Mouse (Mus musculus) stomach, postnatal 0 days (tissue): ENCODE results near the gene Nptxr. TPM values are rescaled to one million over a fixed set of nuclear protein-coding genes. Genes with fewer than 3 reads are reported as not detected.

Source experiments
- ATAC-seq: fragments of 200-750 bp; cut with Nextera tagmentation; 2 replicates; pipeline ENCODE4 v1.8.0; 2017; ENCODE audit not compliant: low FRiP score, low TSS enrichment
- DNase-seq: peaks from one replicate; pipeline ENCODE4 v3.0.0-alpha.2; 2016; ENCODE audit warnings: low spot score
- H3K27ac ChIP-seq: fragments of 300-500 bp; sonication (generic); replicated peaks from 2 replicates; pipeline ENCODE4 v1.5.1; 2014; ENCODE audit warnings: mild to moderate bottlenecking, control low read depth
- H3K27me3 ChIP-seq: fragments of 300-500 bp; sonication (generic); 2 replicates; pipeline ENCODE4 v1.6.1; 2014; ENCODE audit warnings: low read length; ENCODE audit not compliant: control insufficient read depth, insufficient read depth
- H3K36me3 ChIP-seq: fragments of 300-500 bp; sonication (generic); 2 replicates; pipeline ENCODE4 v1.6.1; 2014; ENCODE audit warnings: low read length, mixed read lengths; ENCODE audit not compliant: control insufficient read depth, insufficient read depth
- H3K4me1 ChIP-seq: fragments of 300-500 bp; sonication (generic); replicated peaks from 2 replicates; pipeline ENCODE4 v1.6.1; 2014; ENCODE audit warnings: antibody characterized with exemption; ENCODE audit not compliant: control insufficient read depth, insufficient read depth
- H3K4me2 ChIP-seq: fragments of 300-500 bp; sonication (generic); replicated peaks from 2 replicates; pipeline ENCODE4 v1.6.1; 2014; ENCODE audit warnings: low read depth, mild to moderate bottlenecking, control low read depth, moderate library complexity
- H3K4me3 ChIP-seq: fragments of 300-500 bp; sonication (generic); 2 replicates; pipeline ENCODE4 v1.5.1; 2014; ENCODE audit warnings: low read depth, low read length, control low read depth
- H3K9ac ChIP-seq: fragments of 300-500 bp; sonication (generic); 2 replicates; pipeline ENCODE4 v1.6.1; 2014; ENCODE audit warnings: mild to moderate bottlenecking, low read length, control low read depth, mixed read lengths
- H3K9me3 ChIP-seq: fragments of 300-500 bp; sonication (generic); 2 replicates; pipeline ENCODE4 v1.6.1; 2016; ENCODE audit warnings: low read length; ENCODE audit not compliant: control insufficient read depth
- CTCF ChIP-seq: IDR thresholded peaks from 2 replicates; pipeline ENCODE4 v1.5.1; 2016; ENCODE audit warnings: antibody characterized with exemption, low read depth, mild to moderate bottlenecking, moderate library complexity
- EP300 ChIP-seq: optimal IDR thresholded peaks from 2 replicates; pipeline ENCODE3; 2016; ENCODE audit warnings: antibody characterized with exemption
- WGBS: fragments of 180-500 bp; shearing (Covaris S2); extraction: QIAGEN DNeasy Blood & Tissue Kit; methylation state at CpG from one replicate; pipeline ENCODE4 v1.1.7; 2014; 5-methylcytosine and 5-hydroxymethylcytosine counted together
- polyA plus RNA-seq: library from polyadenylated mRNA; unstranded; fragments of >200 nt; fragmentation: Nextera tagmentation; extraction: Ambion mirVana; gene quantifications from 2 replicates; pipeline ENCODE4 v1.2.1, GENCODE M21; 2015

Gene Nptxr
- polyA plus RNA-seq, 1 experiment from 2014 or later, result 2.0 TPM

GRCm38 (mm10) chr15:79741173-79741858, 63.2 kb downstream of the Nptxr start:
- Histone ChIP-seq H3K27ac (peak overlapping the region; percentile 91), H3K36me3 (peaks cover 16% of the 10 kb centered on the region), H3K4me1 (peaks cover 3% of the 10 kb centered on the region; the same call in 1 of the 2 replicates), H3K4me3 (peak overlapping the region; percentile 98), H3K9ac (peak overlapping the region; percentile 98), H3K4me2 (peak overlapping the region; percentile 93), H3K27me3 (no peaks in the 10 kb centered on the region), H3K9me3 (no peaks in the 10 kb centered on the region)
- DNase-seq, result peak; percentile 35
- 6% methylated on average over 14 of the region's 14 CpGs for WGBS
- peak; percentile 27; the same call in 1 of the 2 replicates for ATAC-seq
- no peak for TF ChIP-seq CTCF
- no peak for TF ChIP-seq EP300

GRCm38 (mm10) chr15:79740739-79741138, 63.8 kb downstream of the Nptxr start:
- TF ChIP-seq CTCF (peak; percentile 10; the same call in 1 of the 2 replicates), EP300 (no peak)
- peak overlapping the region; percentile 93 for H3K4me2 ChIP-seq
- peak overlapping the region; percentile 98; the same call in 1 of the 2 replicates for H3K4me3 ChIP-seq
- no peak overlapping the region for H3K27ac ChIP-seq
- 49% methylated on average over 3 of the region's 3 CpGs for WGBS
- no peak overlapping the region for H3K9ac ChIP-seq
- H3K9me3 ChIP-seq, result no peaks in the 10 kb centered on the region
- H3K4me1 ChIP-seq, result peaks cover 3% of the 10 kb centered on the region; the same call in 1 of the 2 replicates
- peaks cover 17% of the 10 kb centered on the region for H3K36me3 ChIP-seq
- no peak for DNase-seq
- no peak for ATAC-seq
- no peaks in the 10 kb centered on the region for H3K27me3 ChIP-seq

Other genes with a start within 250 kb of the Nptxr start
- gene Dmc1, start 199.7 kb downstream of the Nptxr start, polyA plus RNA-seq, result 1.6 and 1.7 TPM in 2 replicates
- gene Fam227a, start 145.8 kb downstream of the Nptxr start, polyA plus RNA-seq, result 0.29 and 0.41 TPM in 2 replicates
- 30.2 and 31.2 TPM in 2 replicates for gene Cby1, start 145.6 kb downstream of the Nptxr start, polyA plus RNA-seq
- 186 and 196 TPM in 2 replicates for gene Tomm22, start 133.9 kb downstream of the Nptxr start, polyA plus RNA-seq
- 11.7 and 13.4 TPM in 2 replicates for gene Josd1, start 116.8 kb downstream of the Nptxr start, polyA plus RNA-seq
- 13.3 and 17.1 TPM in 2 replicates for gene Gtpbp1, start 113.9 kb downstream of the Nptxr start, polyA plus RNA-seq
- gene Sun2, start 62.2 kb downstream of the Nptxr start, polyA plus RNA-seq, result 2.2 TPM in 2 replicates
- 30.5 and 31.4 TPM in 2 replicates for gene Dnal4, start 26.9 kb downstream of the Nptxr start, polyA plus RNA-seq
- gene Npcd, start 29.5 kb upstream of the Nptxr start, polyA plus RNA-seq, result 0.81 TPM in 1 of 2 replicates, not detected in the other
- gene Cbx6, start 29.9 kb upstream of the Nptxr start, polyA plus RNA-seq, result 33.3 and 34.8 TPM in 2 replicates
- 18.2 and 18.5 TPM in 2 replicates for gene Apobec3, start 86.9 kb upstream of the Nptxr start, polyA plus RNA-seq
- 4.8 and 5.5 TPM in 2 replicates for gene Cbx7, start 166.4 kb upstream of the Nptxr start, polyA plus RNA-seq
- gene Pdgfb, start 210.2 kb upstream of the Nptxr start, polyA plus RNA-seq, result 3.1 and 3.6 TPM in 2 replicates